Mouse (Mus musculus): ENCODE data around the gene Arhgap24. TPM values are rescaled to one million over a fixed set of nuclear protein-coding genes. Genes with fewer than 3 reads are reported as not detected.
A peak's percentile ranks its signal among the peaks of the same experiment; 100 is the strongest.

The Arhgap24 gene
- total RNA-seq, 2 experiments from 2014 or later: 12.1 to 23.2 TPM

GRCm38 (mm10) chr5:102667754-102668575 lies 186.8 kb downstream of the Arhgap24 start:
- no peak for DNase-seq (ENCODE audit: low spot score in 2 of 2)

DNA sequence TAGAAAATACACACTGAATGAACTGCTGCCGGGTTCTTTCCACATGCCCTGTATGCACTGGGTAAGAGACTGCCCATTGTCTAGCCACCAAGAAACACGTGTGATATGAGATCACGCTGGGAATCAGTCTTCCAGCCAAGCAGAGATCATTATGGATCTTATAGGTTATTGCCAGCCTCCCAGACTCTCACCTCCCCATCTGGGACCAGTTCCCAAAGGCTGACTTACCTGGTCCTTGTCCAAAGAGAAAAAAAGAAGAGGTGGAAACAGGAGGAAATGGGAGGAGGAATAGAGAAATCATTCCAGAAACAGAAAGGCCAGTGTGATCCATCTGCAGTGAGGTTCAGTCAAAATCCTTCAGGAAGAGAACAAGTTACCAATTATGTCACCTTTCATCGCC lies 189.0 kb downstream of the Arhgap24 start:
- DNase-seq (ENCODE audit: low spot score in 2 of 2): no peak

- no peak for DNase-seq (ENCODE audit: low spot score in 2 of 2)
Observed at GRCm38 (mm10) chr5:102670731-102671345, 189.6 kb downstream of the Arhgap24 start.

DNA sequence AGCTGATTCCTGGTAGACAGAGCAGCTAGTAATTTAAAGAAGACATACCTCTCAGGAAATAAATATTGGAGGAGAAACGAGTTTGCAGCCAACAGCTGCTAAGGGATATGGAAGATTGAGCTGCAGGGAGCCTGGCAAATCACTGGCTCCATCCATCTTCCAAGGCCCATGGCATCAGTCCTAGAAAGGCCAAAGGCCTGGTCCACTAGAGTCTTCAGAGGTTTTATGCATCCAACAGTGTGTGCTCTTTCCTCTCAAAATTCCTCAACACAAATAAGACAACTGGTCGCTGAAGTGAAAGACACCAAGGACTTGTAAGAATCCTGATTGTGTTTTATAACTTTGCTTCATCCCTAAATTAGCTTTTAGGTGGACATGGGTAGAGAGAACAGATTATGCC lies 194.1 kb downstream of the Arhgap24 start:
- DNase-seq (ENCODE audit: low spot score in 2 of 2): no peak

- DNase-seq (ENCODE audit: low spot score in 2 of 2): no peak
Observed at GRCm38 (mm10) chr5:102677176-102677575, 196.0 kb downstream of the Arhgap24 start.

- no peak for DNase-seq (ENCODE audit: low spot score in 2 of 2)
Observed at GRCm38 (mm10) chr5:102687673-102688072, 206.5 kb downstream of the Arhgap24 start.

- peak; percentile 35 to 45 for DNase-seq (ENCODE audit: low spot score in 2 of 2)
Observed at GRCm38 (mm10) chr5:102692487-102692886, 211.3 kb downstream of the Arhgap24 start.

GRCm38 (mm10) chr5:102693192-102693591 lies 212.0 kb downstream of the Arhgap24 start:
- DNase-seq (ENCODE audit: low spot score in 2 of 2): no peak

DNA sequence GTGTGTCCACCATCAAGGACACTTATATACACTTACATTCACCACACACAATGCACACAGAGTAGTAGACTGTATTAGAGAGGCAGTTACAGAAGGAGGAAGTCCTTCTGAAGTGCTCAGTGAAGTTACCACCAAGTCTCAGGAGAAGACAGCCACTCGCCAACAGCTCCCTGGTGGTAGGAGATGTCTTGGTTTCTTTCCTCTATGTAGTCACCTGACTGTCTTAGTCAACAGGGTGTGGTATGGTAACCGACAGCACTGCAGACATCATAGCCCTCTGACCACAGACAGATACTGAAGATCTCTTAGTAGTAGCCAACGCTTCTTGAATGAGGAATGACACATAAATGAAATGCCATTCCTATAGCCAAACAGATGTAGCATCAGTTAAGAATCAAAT lies 212.7 kb downstream of the Arhgap24 start:
- no peak for DNase-seq (ENCODE audit: low spot score in 2 of 2)

DNA sequence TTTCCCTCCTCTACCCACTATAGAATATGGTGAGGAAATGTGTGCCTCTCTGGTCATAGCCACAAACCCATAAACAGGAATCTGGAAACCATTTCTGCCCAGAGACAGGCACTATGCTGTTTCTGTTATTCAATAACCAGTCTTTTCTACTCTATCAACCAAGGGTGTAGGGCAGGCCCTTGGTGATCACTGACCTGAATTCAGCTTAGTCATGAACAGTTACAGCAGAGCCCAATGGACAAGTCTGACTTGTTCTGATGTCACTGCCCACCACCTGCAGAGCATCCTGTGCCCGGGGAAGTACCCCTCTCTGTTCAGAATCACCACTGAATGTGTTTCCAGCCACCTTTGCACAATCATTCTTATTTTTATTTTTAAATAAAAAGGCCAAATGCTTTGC lies 216.6 kb downstream of the Arhgap24 start:
- DNase-seq (ENCODE audit: low spot score in 2 of 2): no peak

DNA sequence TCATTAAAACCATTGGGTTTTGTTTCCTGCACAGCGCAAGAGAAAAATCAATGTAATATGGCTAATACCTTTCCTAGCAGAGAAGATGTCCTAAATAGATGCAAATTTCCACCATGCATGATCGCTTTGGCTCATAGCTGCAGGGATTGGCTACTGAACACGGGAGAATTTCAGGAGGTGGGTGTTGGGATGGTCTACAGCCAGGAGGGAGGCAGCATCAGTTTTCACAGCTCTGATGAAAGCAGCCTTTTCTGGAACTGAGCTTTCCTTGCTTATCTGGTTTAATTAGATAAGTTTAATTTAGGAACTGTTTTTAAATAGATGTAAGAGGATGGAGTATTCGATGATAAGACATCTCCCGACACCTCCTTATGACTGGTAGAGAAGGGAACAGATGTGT lies 217.2 kb downstream of the Arhgap24 start:
- DNase-seq (ENCODE audit: low spot score in 2 of 2): no peak

DNA sequence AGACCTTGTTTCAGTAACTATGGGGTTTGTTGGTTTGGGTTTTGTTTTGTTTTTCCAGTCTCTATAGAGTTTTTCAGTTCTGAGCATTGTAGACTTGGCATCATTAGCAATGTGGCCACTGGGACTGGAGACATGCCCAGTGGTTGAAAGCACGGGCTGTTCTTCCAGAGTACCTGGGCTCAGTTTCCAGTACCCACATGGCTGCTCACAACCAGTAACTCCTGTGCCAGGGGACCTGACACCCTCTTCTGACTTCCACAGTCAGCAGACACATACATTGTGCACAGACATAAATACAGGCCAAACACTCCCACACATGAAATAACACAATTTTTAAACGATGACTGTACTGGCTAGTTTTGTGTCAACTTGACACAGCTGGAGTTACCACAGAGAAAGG lies 217.7 kb downstream of the Arhgap24 start:
- DNase-seq (ENCODE audit: low spot score in 2 of 2): no peak

GRCm38 (mm10) chr5:102702581-102702980 lies 221.4 kb downstream of the Arhgap24 start:
- no peak for DNase-seq (ENCODE audit: low spot score in 2 of 2)

GRCm38 (mm10) chr5:102703325-102704099 lies 222.3 kb downstream of the Arhgap24 start:
- peak; percentile 61 to 67 for DNase-seq (ENCODE audit: low spot score in 2 of 2)

GRCm38 (mm10) chr5:102705170-102705569 lies 224.0 kb downstream of the Arhgap24 start:
- DNase-seq (ENCODE audit: low spot score in 2 of 2): no peak

GRCm38 (mm10) chr5:102710336-102710735 lies 229.1 kb downstream of the Arhgap24 start:
- no peak for DNase-seq (ENCODE audit: low spot score in 2 of 2)

DNA sequence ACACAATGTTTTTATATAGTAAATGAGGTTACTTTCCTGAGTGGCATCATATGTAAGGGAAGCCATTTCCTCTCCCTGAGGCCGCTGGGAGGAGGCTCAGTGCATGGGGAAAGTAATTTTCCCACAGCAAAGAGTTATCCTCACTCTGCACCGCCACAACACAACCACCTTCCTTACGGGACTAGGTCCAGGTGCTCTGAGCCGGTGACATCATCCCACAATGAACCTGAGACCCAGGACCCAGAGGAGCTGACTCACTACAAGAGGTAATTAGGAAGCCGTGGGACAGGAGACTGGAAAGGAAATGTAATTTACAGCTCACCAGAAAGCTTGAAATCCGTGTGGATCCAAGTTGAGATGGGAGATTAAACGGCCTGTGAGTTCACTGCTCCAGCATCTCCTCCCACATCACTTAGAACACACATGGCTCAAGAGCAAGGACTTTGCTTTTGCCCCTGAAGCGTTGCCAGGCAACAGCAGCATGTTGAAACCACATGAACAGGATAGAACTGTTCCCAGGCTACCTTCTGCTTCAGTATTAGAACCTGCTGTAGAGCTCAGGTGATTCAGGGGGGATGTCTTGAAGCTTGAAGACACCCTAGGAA lies 238.3 kb downstream of the Arhgap24 start:
- no peak for DNase-seq (ENCODE audit: low spot score in 2 of 2)

DNA sequence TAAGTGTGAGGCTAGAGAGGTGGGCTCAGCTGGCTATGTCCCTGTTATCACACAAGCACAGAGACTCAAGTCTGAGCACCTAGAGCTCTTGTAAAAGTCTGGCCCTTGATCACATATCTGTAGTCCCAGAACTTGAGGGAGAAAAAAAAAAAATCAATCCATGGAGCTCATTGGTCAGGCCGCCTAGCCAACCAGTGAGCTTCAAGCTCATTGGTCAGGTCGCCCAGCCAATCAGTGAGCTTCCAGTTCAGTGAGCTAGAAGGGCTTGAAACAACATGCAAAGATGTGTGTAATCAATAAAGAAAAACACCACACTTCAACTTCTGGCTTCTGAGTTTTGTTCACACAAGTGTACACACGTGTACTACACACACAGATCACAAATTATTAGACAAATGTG lies 242.4 kb downstream of the Arhgap24 start:
- no peak for DNase-seq (ENCODE audit: low spot score in 2 of 2)

GRCm38 (mm10) chr5:102724813-102725348 lies 243.7 kb downstream of the Arhgap24 start:
- no peak for DNase-seq (ENCODE audit: low spot score in 2 of 2)

GRCm38 (mm10) chr5:102725365-102725764 lies 244.2 kb downstream of the Arhgap24 start:
- DNase-seq (ENCODE audit: low spot score in 2 of 2): no peak

DNA sequence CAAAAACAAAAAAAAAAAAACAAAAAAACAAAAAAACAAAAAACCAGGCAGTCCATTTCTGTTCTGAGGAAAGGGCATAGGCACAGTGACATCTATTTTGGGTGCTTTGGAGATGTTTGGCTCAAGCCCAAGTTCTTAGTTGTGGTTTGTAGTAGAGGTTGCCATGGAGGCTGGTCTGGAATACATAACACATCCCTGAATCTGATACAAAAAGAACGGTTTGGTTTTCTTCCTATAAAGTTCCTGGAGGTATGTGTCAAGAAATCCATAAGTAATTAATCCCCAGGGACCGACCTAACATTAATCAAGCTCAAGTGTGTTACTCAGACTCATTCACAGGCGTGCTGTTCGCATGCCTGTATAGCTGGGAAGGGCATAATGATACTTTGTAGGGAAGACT lies 245.8 kb downstream of the Arhgap24 start:
- DNase-seq (ENCODE audit: low spot score in 2 of 2): no peak
